Mouse (Mus musculus) left cerebral cortex, adult 11 months (tissue): Measurements from ENCODE around the gene Mtg2.

Experiments
- DNase-seq: peaks from one replicate; pipeline ENCODE4 v3.0.0; 2022; ENCODE audit warnings: low spot score

Mtg2 gene

DNA sequence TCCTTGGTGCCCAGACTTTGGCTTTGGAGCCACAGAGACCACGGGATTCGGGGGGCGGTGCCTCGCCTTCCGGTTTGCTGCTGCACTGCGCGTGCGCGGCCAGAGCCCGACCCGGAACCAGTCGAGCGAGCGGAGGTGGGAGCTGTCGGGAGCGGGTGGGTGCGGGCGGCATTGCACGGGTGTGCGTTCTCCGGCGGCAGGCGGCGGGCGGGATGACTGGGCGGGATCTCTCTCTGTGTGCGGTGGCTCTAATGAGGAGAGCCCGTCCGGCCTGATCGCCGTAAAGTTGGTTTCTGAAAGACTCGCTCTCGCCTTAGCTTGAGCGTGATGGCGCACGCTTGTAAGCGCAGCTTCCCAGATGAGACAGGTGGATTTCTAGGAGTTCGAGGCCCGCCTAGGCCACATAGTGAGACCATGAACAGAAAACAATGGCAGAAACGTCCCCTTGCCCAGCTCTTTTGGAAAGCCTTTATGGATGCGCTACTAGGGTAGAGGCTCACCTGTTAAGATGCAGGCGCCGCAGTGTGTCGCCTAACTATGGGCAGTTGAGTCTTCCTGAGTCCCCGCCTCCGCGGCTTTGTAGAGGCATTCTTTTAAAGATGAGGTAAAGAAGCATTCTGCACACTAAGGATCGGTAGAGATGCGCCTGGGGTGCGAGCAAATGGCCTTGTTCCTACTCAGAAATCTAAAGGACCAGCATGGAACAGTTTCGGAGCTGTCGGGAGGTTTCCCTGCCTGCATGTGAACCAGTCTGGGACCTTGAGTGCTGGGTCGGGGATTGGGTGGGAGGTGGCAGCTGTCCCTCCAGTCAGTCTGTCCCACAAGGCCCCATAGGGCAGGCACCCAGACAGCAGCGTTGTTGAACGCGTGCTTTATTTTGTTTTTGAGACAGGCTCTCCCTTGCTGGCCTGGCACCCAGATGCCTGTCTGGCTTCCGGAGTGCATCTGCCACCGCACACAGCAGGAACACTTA lies at the start of gene Mtg2:
Gene Mtg2, plus strand, starts transcription at position 108 of the 973 bp plus-strand sequence.
- DNase-seq: peak; percentile 89

DNA sequence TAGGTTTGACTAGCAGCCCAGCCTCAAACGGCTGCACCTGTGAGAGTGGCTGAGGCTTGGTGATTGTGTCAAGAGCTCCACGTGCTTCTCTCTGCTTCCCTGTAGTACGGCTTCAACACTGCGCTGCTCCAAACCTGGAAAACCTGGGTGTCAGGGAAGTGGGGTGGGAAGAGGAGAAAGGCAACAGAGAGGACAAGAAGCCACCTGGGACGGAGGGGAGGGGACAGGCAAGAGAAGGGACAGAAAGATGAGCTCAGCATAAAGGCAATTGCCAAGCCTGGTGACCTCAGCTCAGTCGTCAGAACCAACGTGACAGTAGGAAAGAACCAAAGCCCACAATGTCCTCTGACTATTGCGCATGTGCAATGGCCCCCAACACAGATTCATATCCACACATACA lies 49.5 kb upstream of the Mtg2 start:
- DNase-seq: no peak

DNA sequence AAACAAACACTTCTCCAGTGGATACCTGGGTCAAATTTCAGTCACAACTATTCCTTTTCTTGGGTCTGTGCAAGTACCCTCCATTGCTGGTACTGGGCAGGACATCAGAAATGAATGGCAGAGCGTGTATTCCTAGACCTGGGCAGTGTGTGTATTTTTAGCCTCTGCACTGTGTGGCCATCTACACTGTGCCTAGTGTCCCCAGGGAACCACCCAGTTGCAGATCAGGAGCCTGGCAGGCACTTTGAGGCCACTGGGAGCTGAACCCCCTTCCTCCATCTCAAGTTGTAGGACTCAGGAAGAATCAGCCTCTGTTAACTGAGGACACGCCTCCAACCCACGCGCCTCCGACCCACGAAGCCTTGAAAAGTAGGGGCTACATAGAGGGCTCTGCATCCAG lies 47.6 kb upstream of the Mtg2 start:
- DNase-seq: no peak

DNA sequence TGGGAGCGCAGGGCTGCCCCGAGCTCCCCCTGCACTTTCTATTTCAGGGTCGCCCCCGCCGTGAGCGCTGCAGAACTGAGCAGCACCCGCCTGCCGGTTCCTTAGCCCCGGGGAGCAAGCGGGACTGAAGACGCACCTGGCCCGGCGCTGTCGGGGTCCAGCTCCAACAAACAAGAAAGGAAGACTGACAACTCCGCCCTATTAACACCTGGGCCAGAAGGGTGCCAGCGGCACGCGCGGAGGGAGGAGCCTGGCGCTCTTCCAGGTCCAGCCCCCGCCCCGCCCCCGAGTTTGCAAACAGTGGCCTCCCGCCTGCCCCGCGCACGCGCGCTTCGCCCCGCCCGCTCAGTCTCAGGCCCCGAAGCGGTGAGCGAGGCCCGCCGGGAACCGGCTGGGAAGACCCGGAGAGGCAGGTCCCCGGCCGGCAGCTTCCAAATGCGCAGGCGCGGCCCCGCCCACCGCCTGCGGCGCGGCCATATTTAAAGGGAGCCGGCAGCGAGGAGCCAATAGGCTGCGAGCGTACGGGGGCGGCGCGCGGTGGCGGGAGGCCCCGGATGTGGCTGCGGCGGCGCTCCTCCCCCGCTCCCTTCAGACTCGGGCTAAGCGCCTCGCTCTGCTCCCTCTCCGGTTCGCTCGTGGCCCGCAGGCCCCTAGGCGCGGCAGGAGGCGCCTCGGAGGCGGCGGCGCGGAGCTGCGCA lies 45.8 kb upstream of the Mtg2 start, which contains the start of gene Lsm14b:
Gene Lsm14b, plus strand, starts transcription at position 587 of the 698 bp plus-strand sequence.
- DNase-seq: peak; percentile 99

DNA sequence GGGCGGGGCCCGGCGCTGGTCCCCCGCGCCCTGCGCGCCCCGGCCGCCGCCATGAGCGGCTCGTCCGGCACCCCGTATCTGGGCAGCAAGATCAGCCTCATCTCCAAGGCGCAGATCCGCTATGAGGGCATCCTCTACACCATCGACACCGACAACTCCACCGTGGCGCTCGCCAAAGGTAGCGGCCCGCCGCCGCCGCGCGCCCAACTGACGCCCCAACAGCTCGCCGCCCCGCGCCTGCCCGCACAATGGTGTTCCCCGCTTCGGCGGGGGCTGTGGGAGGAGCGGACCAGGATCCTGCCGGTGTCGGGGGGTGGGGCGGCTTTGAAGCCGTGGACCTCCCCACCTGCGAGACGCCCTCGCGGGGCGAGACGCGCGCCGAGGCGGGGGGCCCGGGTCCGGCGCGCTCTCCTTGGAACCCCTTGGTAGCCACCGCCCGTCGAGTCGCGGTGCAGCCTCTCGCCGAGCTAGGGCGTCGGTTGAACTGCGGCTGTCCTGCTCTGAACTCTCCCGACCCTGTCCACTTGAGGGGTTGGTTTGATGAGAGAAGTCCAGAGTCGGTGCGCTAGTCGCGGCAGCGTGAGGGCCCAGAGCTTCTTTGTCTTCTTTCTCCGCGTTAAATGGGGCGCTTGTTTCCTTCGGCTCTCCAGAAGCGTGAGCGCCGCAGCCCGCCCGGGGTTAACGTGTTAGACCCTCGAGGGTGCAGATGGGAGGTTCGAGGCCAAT lies 45.1 kb upstream of the Mtg2 start:
- no peak for DNase-seq

DNA sequence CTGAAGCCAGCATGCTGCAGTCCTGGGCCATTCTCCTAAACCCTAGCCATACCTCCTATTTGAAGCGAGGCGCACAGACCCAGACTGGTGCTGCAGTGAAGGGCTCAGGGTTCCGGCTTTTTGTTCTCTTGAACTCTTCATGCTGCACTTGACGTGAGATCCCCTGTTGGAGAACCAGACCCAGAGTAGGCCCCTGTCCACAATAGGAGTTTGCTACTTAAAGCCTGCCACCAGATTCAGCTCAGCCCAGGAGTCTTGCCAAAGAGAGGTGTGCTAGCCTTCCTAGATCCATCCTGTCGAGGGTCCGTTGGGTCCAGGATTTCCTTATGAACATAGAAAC lies 44.6 kb upstream of the Mtg2 start:
- DNase-seq: no peak

DNA sequence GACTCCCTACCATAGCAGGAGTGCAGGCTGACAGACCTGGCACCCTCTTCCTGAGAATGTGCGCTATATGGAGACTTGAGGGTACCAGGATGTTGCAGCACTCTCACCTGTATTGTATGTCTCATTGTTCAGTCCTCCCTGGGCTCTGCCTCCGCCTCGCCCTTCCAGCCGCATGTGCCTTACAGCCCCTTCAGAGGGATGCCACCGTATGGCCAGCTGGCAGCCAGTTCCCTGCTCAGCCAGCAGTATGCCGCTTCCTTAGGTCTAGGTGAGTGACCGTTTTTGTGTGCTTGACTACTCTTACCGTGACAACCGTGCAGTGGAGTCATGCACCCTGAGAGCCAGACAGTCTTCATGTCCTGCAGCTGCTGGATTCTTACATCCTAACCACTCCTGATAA lies 42.6 kb upstream of the Mtg2 start:
- no peak for DNase-seq

DNA sequence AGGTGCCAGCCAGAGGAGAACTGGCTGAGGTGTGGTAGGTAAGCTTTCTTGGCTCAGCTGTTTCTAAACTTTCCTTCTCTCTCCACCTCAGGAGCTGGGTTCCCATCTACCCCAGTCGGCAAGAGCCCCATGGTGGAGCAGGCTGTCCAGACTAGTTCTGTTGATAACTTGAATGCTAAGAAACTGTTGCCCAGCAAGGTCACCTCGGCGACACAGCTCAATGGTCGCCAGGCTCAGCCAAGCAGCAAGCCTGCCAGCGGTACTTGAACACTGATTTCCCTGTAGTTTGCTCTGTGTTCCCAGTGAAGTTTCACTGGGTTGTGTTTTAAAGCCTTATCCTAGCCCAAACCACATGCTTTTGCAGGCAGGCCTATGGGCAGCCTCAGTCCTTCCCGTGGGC lies 39.1 kb upstream of the Mtg2 start:
- no peak for DNase-seq

DNA sequence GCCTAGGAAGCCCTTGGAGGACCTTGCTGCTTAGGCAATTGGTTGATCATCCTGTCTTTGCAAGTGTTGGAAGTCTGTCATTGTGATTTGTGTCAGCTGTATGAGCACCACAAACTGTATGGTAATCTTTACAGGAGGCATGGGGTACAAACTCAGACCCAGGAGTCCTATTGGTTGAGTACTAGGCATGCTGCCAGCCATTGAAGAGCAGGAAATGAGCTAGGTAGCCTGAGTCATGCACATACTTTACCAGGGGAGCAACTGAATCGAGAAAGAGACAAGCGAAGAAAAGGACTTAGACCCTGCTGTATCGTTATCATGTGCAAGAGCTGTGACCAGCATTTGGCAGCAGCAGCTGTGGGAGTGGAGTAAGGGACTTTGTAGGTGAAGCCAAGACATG lies 37.5 kb upstream of the Mtg2 start:
- DNase-seq: no peak

DNA sequence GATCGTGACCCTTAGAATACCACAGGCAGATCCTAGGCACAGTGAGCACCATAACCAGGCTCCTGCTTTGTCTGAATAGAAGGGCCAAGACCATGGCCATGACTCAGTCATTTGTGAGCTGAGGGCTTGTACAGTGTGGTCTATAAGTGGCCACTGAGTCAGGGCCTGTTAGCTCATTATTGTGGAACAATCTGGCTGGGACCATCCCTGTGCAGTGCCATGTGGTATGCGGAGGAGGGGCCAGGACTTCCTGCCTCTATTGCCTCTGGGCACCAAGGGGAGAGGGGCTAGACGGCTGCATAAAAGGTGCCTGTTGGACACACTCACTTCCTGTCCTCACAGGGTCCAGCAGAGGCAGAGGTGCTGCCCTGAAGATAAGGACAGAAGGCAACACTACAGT lies 36.4 kb upstream of the Mtg2 start:
- no peak for DNase-seq

DNA sequence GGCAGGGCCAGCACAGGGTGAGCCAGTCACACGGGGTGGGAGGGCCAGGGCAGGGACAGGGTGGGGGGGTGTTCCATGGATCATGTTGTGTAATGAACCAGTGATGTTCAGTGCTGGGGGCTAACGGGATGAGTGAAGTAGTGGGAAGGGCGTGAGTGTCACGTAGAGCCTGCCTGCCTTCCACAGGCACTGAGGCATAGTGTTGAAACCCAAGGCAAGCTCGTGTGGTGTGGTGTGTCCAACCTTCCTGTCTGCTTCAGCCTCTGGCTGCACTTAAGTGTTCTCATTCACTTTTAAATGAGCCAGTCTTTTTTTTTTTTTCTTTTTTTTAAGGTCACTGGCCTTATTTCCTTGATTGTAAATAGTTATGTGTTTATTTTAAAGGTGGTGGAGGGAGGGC lies 35.6 kb upstream of the Mtg2 start:
- no peak for DNase-seq

DNA sequence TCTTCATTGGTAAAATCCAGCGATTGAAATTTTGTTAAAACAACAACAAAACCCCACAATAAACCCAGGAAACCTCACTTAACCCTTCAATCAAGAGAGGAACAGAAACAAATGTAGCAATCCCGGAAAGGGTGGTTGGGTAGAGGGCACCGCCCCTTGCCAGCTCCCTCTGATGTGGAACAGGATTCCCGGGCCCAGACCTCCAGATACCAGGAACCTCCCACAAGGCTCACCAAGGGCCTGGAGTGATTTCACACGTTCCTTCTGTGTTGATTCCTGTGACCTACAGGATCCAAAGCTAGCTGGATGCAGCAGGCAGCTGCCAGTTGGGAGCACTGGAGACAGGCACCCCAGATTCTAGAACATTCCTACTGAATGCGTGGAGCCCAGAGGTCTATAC lies 30.0 kb upstream of the Mtg2 start:
- no peak for DNase-seq

DNA sequence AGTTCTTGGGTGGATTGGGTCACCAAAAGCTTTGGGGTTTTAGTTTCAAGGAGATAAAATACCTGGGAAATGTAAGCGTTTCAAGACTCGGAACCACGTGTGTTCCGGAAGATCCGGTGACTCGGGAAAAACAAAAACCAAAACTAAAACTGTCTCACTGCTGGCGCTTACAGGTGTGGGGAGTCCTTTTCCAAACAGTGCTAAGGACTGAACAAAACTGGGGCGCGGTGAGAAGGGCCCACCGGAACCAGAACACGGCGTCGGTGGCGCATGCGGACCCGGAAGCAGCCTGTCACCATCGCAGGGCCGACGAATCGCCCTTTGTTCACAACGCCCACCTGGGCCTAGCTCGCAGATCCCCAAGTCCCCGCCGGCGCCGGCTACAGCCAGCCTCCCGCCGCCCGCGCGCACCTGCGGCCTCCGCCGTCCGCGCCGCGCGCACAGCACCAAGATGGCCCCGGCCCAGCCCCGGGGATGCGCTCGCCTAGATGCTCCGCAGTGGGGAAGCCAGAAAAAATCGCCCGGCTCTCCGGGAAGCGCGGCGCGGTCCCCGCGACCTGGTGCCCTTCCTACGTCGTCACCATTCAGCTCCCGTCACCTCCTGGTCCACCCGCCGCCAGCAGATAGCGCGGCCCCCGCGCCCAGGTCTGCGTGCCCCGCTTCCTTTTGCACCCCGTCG lies 28.7 kb upstream of the Mtg2 start:
- DNase-seq: no peak

DNA sequence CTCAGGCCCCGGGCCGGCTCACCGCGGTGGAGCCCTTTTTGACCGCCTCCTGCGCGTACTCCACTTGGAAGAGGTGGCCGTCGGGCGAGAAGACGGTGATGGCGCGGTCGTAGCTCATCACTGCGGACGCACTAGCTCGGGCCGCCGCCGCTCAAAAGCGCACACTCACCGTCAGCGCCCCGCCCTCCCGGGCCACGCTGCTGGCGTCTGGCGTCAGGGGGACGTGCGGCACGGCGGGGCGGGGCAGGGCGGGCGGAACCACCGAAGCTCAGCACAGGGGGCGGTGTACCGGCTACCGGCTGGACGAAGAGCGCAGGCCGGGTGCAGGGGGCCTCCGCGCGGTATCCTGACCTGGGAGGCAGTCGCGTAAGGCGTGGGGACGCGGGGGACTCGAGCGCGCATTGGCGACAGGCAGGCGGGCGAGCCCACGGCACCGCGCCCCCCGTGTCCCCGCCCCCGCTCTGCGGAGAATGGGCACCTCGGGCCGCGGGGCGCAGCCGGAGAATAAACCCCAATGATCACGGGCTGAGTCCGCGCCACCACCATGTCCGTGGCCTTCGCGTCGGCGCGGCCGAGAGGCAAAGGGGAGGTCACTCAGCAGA lies 28.0 kb upstream of the Mtg2 start, which contains the start of the genes Psma7 and Ss18l1:
Gene Psma7, minus strand, starts transcription at position 178 of the 602 bp plus-strand sequence.
Gene Ss18l1, plus strand, starts transcription at position 254 of the 602 bp plus-strand sequence.
- DNase-seq: peak; percentile 82

DNA sequence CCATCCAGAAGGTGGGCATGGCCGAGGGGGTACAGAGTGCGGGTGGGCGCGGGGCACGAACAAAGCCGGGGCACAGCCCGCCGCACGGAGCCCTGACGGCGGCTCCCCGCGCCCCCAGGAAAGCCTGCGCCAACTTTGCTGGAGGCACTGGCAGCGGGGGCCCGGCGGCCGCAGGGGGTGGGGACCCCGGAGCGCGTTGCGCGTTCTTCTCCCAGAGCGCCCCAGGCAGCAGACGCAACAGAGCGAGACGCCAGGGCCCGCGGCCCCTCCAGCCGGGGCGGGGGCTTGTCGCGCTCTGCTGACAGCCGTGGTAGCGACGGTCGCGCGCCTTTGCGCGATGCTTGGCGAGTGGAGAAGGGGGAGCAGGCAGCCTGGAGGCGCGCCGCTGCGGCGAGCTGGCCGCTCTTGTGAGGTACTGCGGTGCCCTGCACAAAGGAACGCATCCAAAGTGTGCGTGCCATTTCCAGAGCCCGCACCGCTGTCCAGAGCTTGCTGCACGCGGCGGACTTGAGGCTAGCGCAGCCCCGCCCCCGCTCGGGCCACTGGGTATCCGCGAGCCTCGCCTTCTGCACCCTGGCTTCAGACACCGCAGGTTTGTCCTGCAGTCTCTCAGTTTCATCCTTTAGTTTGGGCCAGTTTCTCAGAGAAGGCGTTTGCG lies 27.4 kb upstream of the Mtg2 start:
- no peak for DNase-seq

DNA sequence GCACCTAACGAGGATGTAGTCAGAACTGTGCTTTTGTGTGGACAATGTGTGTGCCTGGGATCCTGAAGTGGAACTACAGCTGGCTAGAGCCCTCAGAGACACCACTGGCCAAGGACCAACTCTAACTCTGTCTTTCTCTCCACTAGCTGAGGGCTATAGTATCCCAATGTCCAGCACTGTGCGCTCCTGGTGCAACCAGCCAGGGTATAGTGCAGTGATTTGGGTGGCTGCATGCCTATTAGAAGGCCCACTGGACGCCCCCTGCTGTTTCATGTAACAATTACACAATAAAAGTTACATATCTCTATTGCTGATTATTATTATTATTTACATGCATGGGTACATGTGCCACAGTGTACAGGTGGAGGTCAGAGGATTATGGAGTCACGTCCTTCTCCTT lies 25.1 kb upstream of the Mtg2 start:
- no peak for DNase-seq

DNA sequence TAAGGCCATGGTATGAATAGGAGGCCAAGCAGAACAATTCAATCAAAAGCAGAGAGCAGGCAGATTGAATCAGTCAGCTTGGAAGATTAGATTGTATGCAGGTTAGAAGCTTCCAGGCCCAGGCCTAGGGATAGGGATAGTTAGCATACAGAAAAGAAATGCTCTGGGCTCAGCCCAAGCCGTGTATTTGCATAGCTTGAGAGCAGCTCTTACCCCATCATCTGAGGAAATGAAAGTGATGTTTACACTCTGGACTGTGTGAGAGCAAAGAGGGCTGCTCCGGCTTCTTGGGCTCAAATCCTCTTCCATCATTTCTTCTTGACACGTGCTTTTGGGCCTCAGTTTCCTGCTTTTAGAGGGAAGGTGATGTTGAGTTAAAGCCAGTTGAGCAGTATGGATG lies 22.8 kb upstream of the Mtg2 start:
- no peak for DNase-seq

DNA sequence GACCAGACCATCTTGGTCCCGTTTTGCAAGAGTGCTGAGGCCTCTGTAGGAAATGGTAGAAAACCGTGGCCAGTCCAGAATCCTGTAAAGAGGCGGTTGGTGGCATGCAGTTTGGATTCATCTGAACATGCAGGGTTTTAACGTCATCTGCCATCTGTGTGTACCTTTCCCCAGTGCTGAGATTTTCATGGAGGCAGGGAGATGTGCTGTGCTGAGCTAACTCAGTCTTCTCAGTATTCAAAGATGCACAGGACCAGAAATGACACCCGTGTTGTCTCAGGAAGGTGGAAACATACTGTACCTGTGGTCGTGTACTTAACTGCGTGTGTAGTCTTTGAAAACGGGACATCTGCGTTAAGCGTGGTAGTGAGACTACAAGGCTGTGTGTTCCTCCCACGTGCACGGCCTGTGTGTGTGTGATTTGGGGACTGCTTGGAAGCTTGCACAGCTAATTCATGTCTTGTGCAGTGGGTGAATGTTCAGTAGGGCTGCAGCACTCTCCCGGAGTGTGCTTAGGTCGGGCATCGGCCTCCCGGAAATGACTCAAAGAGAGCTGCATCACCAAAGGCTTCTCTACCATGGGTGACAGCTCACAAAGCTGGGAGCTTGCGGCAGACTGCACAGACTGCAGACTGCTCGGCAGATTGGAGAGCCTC lies 22.3 kb upstream of the Mtg2 start:
- no peak for DNase-seq

DNA sequence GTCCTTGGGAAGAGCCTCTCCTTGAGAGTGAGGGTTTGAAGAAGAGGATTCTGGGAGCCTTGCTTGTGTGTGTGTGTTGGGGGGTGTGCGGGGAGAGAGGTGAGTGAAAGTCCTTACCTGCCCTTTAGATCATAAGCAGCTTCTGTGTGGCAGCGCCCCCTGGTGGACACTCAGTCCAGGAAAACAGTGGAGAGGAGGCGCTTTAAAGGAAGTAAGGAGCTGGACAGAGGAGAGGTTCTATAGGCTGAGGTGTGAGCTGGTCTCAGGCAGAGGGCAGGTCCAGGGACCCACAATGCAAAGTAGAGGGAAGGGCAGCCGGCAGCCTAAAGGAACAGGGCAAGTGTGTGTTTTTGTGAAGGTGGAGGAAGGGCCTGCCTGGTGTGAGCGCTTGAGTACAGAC lies 19.4 kb upstream of the Mtg2 start:
- DNase-seq: peak; percentile 49

DNA sequence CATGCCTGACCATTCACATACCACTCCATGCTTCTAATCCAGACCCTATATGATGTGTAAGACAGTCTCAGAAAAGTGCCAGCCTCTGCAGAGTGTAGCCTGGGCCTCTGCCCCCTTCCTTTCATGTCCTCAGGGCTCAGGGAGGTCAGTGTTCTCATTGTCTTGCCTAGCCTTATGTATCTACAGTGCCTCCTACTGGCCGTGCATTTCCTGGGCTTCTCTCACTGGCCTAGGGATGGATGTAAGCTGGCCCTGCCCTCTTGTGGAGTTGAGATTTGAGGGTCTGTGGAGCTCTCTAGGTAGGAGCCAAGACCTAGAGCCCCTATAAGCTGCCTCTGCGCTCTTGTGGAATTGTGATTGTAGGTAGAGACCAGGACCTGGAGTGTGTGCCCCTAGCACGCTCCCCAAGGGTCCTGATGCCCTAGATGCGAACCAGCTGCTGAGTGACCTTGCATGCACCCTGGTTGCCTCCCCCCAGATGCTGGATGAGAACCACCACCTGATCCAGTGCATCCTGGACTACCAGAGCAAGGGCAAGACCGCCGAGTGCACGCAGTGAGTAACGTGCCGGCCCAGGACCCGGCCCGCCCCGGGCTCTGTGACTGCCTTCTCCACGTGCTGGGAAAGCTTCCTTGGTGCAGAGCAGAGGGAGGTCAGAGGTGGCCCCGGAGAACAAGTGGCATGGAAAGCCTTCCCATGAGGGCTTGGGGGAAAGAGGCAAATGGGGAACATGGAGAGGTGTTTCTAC lies 18.2 kb upstream of the Mtg2 start:
- DNase-seq: no peak
